Mouse (Mus musculus) brain, adult 2 months (tissue): ENCODE data around the gene Clba1.
A peak's percentile ranks its signal among the peaks of the same experiment; 100 is the strongest.
"Not testable (repeated sequence)": the region's sequence is repeated elsewhere in the genome, so short reads cannot be mapped to it uniquely, and the experiment has no call there.

ENCODE experiments used
- DNase-seq: peaks from one replicate; pipeline ENCODE4 v3.0.0; 2011; ENCODE audit warnings: low read depth, low spot score

The Clba1 gene

GRCm38 (mm10) chr12:112816866-112817265, 8.1 kb downstream of the Clba1 start:
- DNase-seq: not testable (repeated sequence)

- DNase-seq: no peak
Measured at GRCm38 (mm10) chr12:112819057-112819662, 10.4 kb downstream of the Clba1 start.

- no peak for DNase-seq
Measured at GRCm38 (mm10) chr12:112820401-112820999, 11.8 kb downstream of the Clba1 start.

GRCm38 (mm10) chr12:112821216-112821615, 12.5 kb downstream of the Clba1 start:
- DNase-seq: no peak

- no peak for DNase-seq
Measured at GRCm38 (mm10) chr12:112821974-112822373, 13.2 kb downstream of the Clba1 start.

- DNase-seq: no peak
Measured at GRCm38 (mm10) chr12:112822676-112823075, 13.9 kb downstream of the Clba1 start.

- no peak for DNase-seq
Measured at GRCm38 (mm10) chr12:112823221-112823620, 14.5 kb downstream of the Clba1 start.

GRCm38 (mm10) chr12:112825901-112826300, 17.2 kb downstream of the Clba1 start:
- DNase-seq: peak; percentile 55

- DNase-seq: peak; percentile 82
Measured at GRCm38 (mm10) chr12:112828501-112829243, 19.9 kb downstream of the Clba1 start.

GRCm38 (mm10) chr12:112829244-112829864, 20.6 kb downstream of the Clba1 start, which contains the start of gene Cdca4:
TSS of gene Cdca4 (minus strand) at chr12:112829423.
- DNase-seq: peak; percentile 98

- DNase-seq: no peak
Measured at GRCm38 (mm10) chr12:112830141-112830540, 21.4 kb downstream of the Clba1 start.

GRCm38 (mm10) chr12:112830570-112830969, 21.8 kb downstream of the Clba1 start:
- DNase-seq: no peak

- no peak for DNase-seq
Measured at GRCm38 (mm10) chr12:112832411-112832810, 23.7 kb downstream of the Clba1 start.

GRCm38 (mm10) chr12:112833527-112833926, 24.8 kb downstream of the Clba1 start:
- DNase-seq: no peak

GRCm38 (mm10) chr12:112835046-112835445, 26.3 kb downstream of the Clba1 start:
- DNase-seq: peak; percentile 40

GRCm38 (mm10) chr12:112840209-112841086, 31.7 kb downstream of the Clba1 start:
- DNase-seq: no peak

GRCm38 (mm10) chr12:112841338-112841892, 32.7 kb downstream of the Clba1 start:
- DNase-seq: not testable (repeated sequence)

GRCm38 (mm10) chr12:112842128-112842527, 33.4 kb downstream of the Clba1 start:
- DNase-seq: not testable (repeated sequence)

GRCm38 (mm10) chr12:112843803-112844202, 35.1 kb downstream of the Clba1 start:
- DNase-seq: peak; percentile 89

- no peak for DNase-seq
Measured at GRCm38 (mm10) chr12:112847880-112848279, 39.1 kb downstream of the Clba1 start.
